Mouse (Mus musculus): ENCODE measurements around the gene Taf1d.

DNA sequence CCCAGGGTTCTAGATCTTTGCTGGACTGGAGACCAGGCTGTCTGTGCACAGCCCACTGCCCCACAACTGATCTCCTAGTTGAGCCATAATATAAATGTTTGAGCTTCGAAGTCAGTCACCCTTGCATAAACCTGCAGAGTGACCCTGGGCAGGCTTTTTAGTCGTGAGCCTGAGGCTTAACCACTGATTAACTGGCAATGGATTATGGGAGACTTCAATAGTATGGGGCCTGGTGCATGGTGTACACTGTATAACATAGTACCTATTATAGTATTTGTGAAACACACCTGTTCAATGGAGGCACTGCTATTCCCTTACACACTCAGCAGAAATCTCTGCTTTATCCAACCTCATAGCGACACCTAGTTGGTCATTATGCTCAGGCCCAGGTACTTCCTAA lies 49.8 kb upstream of the Taf1d start:
- TF ChIP-seq CTCF (IDR thresholded peaks at IDR 0.05; ENCODE audit: insufficient read depth, low read length) (no peak), POLR2A (IDR thresholded peaks at IDR 0.05; ENCODE audit: borderline replicate concordance, extremely low read depth, low read depth, low read length) (no peak)
